Mouse (Mus musculus) heart, adult 2 months (tissue): ENCODE measurements at regions not wholly inside any gene's neighbourhood (a gene's known extent, or its start where the extent isn't known, plus 50 kb on each side); places are given as distances from the start of the nearest gene placed in this dataset.

Experiments
- CTCF ChIP-seq: fragments of 200-600 bp; IDR thresholded peaks from 2 replicates; pipeline ENCODE4 v1.8.1; 2022; ENCODE audit warnings: antibody characterized with exemption, mild to moderate bottlenecking, moderate library complexity
- EP300 ChIP-seq: fragments of 200-500 bp; IDR thresholded peaks from 2 replicates; pipeline ENCODE4 v1.6.1; 2011; ENCODE audit warnings: low read depth, low read length, control low read depth; ENCODE audit not compliant: insufficient read depth
- POLR2A ChIP-seq: fragments of 200-500 bp; IDR thresholded peaks from 2 replicates; pipeline ENCODE4 v1.6.1; 2011; ENCODE audit warnings: mild to moderate bottlenecking, low read depth, low read length, control low read depth; ENCODE audit not compliant: insufficient read depth

DNA sequence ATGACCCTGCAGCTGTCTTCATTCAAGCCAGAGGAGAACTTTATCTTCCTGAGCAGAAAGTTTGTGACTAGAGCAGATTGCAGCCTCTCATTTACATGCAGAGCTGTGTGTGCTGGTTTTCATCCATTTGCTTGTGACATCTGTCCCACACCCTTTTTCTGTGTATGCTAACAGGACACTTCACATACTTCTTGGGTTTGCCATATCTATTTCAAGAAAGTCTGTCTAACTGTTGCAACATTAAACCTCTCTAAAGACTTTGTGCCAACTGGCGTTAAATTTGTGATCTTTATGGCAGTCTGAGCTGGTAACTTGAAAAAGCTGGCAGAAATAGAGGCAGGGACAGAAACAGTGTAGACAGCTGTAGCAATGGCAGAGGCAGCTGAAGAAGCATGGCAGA, 685.0 kb downstream of the Zfp619 start:
- no peak for TF ChIP-seq CTCF
- no peak for TF ChIP-seq POLR2A
- no peak for TF ChIP-seq EP300
